Mouse (Mus musculus) CH12.LX (cell line): ENCODE measurements around the gene Card9.

ENCODE experiments used
- KAT2A ChIP-seq: IDR thresholded peaks from 2 replicates; pipeline ENCODE4 v1.6.1; 2012; ENCODE audit warnings: low read length, improper control_type of control experiment, inconsistent platforms; ENCODE audit not compliant: insufficient replicate concordance
- MAX ChIP-seq: IDR thresholded peaks from 2 replicates; pipeline ENCODE4 v1.6.1; 2011; ENCODE audit warnings: low read length, improper control_type of control experiment

DNA sequence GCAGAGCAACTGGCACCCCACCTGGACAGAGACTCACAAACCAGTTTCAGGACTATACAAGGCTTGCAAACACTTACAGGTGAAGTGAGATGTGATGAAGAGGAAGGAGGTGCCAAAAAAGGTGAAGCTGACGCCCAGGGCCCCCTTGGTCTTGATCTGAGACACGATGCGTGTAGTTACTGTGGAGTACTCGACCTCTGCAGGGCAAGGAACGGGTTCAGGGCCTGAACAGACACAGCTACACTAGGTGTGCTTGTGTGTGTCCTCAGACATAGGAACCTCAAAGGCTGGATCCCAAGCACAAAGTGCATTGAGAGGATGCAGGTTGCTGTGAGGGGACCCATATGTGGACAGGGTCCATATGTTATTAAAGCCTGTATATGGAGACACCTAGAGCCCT, 39.6 kb upstream of the Card9 start:
- TF ChIP-seq KAT2A (no peak), MAX (no peak)
